Mouse (Mus musculus): ENCODE data around the gene Rfxap.

DNA sequence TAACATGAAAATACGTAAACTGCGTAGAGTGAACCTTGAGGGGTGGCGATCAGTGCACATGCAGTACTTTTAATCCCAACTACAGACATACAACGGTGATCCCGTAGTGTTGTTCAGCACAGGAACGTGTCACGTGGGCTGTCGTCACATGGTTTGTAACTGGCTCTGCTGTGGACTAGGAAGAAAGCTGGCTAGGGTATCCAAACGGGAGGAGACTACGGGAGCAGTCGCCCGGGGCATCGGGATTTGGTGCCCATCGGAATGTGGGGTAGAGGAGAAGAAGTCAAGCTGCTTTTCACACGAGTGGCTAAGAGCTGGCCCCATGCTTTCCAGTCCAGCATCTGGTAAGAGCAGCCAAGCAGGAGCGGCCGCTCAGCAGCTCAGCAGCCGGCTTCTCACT, 43.2 kb downstream of the Rfxap start:
- TF ChIP-seq CTCF (IDR thresholded peaks at IDR 0.05; ENCODE audit: insufficient read depth, low read length) (no peak), POLR2A (IDR thresholded peaks at IDR 0.05; ENCODE audit: borderline replicate concordance, extremely low read depth, low read depth, low read length) (no peak)
